Mouse (Mus musculus) lung, postnatal 10 days (tissue): ENCODE results near the gene Nebl.

Experiments used
- DNase-seq: peaks from one replicate; pipeline ENCODE4 v3.0.0; 2021

Nebl gene

GRCm38 (mm10) chr2:17610259-17610658 is 121.0 kb downstream of the Nebl start:
- peak; percentile 13 for DNase-seq

GRCm38 (mm10) chr2:17603573-17603972 is 127.7 kb downstream of the Nebl start:
- DNase-seq, result no peak

GRCm38 (mm10) chr2:17600652-17601051 is 130.6 kb downstream of the Nebl start:
- DNase-seq, result no peak

DNA sequence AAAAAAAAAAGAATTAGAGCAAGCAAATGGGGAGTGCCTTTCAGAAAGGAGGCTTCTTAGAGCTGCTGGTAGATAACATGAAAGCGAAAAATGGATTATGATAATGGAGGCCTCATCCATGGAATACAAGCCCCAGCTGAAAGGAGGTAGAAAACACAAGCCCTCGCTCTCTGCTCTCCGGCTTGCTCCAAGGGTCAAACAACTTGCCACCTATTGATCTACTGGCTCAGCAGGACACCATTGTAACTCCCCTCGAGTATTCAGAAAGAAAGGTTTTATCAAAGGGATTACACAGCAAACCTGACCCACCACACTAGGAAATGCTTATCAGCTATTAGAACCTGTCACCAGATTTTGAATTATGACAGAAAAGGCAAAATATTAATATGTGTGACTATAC is 131.4 kb downstream of the Nebl start:
- DNase-seq, result no peak

GRCm38 (mm10) chr2:17597932-17598331 is 133.3 kb downstream of the Nebl start:
- DNase-seq, result peak; percentile 10

DNA sequence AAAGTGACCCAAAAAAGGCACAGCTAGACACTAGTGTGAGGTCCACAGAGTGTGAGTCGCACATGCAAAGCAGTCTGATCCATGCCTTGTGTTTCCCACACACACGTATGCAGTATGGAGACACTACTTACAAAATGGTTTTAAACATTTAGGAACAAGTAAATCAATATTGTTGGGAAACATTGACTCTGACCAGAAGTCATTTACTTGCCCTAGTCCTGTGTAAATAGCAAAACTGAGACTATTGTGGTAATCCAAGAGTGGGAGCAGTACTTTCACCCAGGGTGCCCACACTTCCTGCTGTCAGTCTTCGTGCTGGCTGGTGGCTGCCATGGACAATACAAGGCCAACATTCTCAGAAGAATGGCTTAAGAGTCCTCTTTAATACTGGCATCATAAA is 141.6 kb downstream of the Nebl start:
- no peak for DNase-seq

GRCm38 (mm10) chr2:17585329-17585992 is 145.8 kb downstream of the Nebl start:
- DNase-seq, result peak; percentile 3

- DNase-seq, result no peak
Observed at GRCm38 (mm10) chr2:17575648-17576047, 155.6 kb downstream of the Nebl start.

GRCm38 (mm10) chr2:17571716-17572115 is 159.5 kb downstream of the Nebl start:
- DNase-seq, result no peak

GRCm38 (mm10) chr2:17558889-17559742 is 172.1 kb downstream of the Nebl start:
- DNase-seq, result no peak

- DNase-seq, result no peak
Observed at GRCm38 (mm10) chr2:17549895-17550558, 181.2 kb downstream of the Nebl start.

DNA sequence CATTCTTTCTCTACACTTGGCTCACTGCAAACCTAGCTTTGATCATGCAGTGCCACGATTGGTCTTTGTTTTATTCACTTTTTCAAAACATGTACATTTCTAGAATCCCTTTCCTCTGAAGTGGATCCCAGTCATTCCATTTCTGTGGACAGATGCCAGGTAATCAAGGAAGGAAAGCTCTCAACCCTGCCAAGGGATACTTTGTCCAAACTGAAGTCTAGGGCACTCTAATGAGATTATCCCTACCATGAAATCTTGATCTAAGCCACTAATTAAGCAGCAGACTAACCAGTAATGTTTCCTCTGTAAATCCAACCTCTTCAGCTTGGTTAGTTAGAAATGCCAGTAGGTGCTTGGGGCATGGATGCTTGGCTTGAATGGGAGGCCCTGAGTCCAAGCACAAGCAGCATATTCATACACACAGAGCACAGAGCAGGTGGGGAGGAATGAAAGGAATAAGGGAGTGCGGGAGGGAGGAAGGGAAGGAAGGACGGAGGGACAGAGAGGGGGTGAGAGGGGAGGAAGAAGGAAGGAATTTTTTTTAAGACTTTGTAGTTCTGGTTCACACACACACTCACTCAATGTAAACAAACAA is 184.8 kb downstream of the Nebl start:
- DNase-seq, result no peak

DNA sequence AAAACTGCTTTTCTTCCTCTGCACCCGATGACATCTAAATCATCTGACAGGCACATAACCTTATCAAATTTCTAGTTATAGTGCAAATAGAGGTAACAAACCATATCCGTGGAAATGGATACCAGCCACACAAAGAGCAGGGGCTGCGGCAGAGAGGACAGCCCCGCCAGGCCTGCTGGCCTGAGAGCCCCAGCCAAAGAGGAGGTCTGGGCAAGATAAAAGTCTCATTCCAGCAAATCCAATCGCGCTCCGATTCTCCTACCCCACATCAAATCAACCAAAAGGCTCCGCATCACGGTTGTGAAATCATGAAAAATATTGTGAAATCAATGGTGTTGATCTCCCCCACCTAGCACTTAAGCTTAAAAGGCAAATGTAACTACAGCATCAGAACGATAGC is 191.5 kb downstream of the Nebl start:
- DNase-seq, result peak; percentile 8

DNA sequence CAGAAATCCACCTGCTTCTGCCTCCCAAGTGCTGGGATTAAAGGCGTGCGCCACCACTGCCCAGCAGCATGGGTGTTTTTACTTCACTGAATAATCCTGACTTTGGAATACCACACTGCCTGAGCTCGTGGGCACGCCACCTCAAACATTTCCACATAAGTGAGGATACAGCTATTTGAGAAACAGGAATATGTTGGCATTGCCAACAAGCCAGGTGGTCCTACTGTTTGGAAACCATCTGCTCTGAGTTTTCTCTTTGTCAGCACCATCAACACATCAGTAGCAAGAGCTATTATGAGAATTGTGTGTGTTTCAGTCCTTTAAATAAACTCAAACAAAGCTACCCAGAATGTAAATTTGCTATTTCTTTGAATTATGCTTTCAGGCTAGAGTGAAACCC is 192.8 kb downstream of the Nebl start:
- no peak for DNase-seq

DNA sequence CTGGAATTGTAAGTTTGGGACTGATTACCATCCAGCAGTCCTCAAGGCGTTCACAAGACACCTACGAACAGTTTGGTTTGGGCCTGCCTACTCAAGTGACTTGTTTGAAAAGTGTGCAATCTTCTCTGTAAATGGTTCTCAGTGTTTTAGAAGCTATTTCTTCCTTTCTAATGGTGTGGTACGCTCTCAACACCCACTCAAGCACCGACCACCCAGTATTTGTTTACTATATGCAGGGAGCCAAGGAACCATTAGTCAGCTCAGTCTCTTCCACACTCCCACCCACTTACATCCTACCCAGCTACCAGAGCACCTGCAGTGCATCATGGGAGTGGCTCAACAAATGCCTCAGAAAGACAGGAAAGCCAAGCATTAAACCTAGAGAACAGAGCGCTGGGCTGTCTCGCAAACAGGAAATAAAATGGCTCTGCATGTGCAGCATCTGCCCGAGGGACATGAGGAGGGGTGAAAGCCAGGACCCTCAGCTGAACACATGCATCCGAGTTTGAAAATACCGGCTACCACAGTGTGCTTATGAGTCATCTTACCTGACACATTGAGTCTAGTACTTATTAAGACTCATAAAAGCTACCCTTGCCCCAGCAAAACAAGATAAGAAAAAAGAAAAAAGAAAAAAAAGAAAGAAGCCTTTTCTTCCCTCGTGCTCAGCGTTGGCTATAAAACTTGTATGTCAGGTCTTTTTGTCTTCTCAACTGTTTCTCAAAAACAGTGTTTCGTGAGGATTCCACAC is 199.7 kb downstream of the Nebl start:
- peak; percentile 31 for DNase-seq

DNA sequence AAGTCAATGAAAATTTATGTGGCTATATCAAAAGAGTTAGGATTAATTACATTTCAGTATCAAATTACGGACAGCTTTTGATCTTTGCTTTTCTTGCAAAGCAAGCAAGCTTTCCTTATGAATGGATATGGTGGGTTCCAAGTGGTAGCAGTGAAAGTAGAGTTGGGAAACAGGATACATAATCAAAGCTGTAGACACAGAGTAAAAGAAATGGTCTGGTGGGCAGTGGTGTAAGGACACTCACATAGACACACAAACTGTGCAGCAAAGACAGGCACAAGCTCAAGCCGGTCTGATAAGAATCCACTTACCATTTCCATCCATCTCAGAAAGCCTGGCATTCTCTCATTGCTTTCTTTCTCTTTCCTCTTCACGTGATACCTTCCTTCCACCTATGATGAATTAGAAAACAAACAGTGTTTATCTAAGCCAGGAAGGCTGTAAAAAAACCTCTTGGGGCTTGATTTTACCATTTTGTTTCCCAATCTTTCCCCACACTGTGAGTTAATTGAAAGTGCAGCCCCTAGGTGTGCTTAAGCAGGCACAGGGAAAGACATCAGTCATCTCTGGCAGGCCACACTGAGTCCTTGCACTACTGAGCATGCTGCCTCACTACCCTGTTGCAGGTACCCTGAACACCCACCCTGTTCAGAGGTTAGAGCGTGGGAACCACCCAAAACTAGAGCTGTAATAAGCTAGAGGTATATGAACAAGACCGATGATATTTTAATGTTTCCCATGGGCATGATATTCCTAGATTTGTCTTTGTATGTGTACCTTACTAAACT is 205.3 kb downstream of the Nebl start:
- DNase-seq, result no peak

DNA sequence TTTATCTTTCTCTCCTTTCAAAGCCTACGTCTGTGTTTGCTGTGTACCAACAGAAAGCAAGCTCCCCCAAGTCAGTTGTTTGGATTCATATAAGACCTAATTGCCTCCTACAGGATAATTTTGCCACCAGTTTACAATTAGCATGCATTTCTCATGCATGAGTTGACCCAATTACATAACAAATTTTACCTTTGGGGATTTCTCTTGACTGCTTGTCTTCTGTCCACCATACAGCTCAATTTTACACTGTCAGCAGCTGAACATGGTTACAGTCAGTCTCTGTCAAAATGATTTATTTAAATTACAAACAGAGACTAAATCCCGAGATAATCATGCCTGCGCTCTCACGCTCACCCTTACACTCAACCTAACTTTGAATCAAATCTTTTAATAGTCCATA is 206.1 kb downstream of the Nebl start:
- no peak for DNase-seq

DNA sequence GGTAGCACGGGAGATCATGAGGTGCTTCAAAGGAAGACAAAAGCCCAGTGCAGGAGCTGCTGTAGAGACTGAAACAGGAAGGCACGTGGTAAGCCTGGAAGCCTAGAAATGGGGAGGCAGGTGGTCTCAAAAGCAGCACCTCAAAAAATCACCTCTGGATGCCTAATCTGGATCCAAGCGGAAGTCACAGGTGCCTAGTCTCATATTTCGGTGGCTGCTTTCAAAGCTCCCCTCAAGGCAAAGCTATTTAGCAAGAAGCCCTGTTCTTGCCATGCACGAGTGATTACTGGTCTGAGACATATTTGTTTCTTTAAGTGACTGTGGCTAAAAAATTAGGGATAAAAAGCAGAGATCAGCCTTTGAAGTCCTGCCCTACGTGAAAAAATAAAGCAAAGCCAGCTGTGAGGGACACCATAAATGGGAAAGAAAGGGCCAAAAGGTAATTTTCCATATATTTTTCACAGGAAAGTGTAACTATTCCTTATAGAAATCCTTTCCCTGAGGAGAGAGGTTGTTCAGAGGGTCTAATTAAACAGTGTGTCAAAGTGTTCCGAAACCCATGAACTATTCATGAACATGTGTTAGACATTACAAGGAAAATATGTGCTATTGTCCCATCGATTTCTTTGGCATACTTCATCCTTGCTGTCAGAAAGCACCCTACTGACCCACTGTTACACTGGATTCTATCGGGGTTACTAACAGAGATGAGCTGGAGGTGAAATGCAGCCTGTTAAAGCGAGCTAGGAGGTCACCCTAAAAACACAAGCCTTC is 206.9 kb downstream of the Nebl start:
- DNase-seq, result no peak

GRCm38 (mm10) chr2:17523791-17524190 is 207.5 kb downstream of the Nebl start:
- no peak for DNase-seq

DNA sequence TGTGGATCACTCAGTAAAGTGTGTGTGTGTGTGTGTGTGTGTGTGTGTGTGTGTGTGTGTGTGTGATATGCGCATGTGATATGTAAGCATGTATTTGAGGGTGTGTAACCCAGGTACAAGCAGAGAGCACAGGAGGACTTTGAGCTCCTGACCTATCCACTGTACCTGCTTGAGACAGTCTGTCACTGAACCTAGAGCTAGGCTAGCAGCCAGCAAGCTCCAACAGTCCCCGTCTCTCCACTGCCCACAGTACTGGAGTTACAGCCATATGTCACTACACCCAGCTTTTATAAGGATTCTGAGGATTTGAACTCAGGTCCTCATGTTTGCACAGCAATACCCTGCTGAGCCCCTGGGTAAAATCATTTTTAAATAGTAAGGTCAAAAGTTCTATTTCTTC is 215.6 kb downstream of the Nebl start:
- no peak for DNase-seq

DNA sequence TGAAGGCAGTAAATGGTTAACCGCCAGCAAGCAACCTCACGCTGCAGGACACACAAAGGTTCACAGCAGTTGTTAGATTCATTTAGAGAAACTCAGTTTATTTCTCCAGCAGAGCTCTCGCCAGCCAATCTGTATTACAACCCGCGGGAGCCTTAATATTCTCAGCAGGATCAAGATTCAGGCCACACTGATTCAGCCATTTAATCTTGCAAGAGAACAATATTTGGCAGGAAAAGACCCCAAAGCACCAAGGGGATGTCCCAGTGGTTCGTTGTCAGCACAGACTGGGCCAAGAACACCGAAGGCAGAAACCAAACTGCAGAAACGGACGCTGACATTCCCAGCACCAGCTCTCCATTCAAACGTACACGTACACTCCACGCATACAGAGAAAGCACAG is 216.5 kb downstream of the Nebl start:
- no peak for DNase-seq
